Mouse (Mus musculus): ENCODE measurements around the gene Gm49776. TPM values are rescaled to one million over a fixed set of nuclear protein-coding genes. Genes with fewer than 3 reads are reported as not detected.
A peak's percentile ranks its signal among the peaks of the same experiment; 100 is the strongest.

Gene Gm49776
- total RNA-seq (2014; fragmentation: Nextera tagmentation) (2.1 TPM in 1 of 2 replicates, not detected in the other), total RNA-seq (2017) (not detected in 2 replicates)

GRCm38 (mm10) chr16:18258221-18258620, at the start of gene Gm49776:
Gene Gm49776 (minus strand): TSS chr16:18258321.
- no peak for ATAC-seq (replicated peaks; ENCODE audit: poor library complexity, severe bottlenecking)

GRCm38 (mm10) chr16:18289614-18290013, 31.5 kb upstream of the Gm49776 start:
- peak; percentile 16 for ATAC-seq (replicated peaks; ENCODE audit: poor library complexity, severe bottlenecking)

- ATAC-seq (replicated peaks; ENCODE audit: poor library complexity, severe bottlenecking): peak; percentile 91
These were observed 31.0 kb upstream of the Gm49776 start, which contains the start of gene Dgcr8 for GRCm38 (mm10) chr16:18289067-18289588. Gene Dgcr8 (minus strand): TSS chr16:18289246.

GRCm38 (mm10) chr16:18288581-18289061, 30.5 kb upstream of the Gm49776 start:
- peak; percentile 72 for ATAC-seq (replicated peaks; ENCODE audit: poor library complexity, severe bottlenecking)

- no peak for ATAC-seq (replicated peaks; ENCODE audit: poor library complexity, severe bottlenecking)
These were observed 30.0 kb upstream of the Gm49776 start for GRCm38 (mm10) chr16:18288166-18288565.

GRCm38 (mm10) chr16:18275166-18275565, 17.0 kb upstream of the Gm49776 start:
- no peak for ATAC-seq (replicated peaks; ENCODE audit: poor library complexity, severe bottlenecking)

- ATAC-seq (replicated peaks; ENCODE audit: poor library complexity, severe bottlenecking): no peak
These were observed 10.1 kb upstream of the Gm49776 start for GRCm38 (mm10) chr16:18268182-18268581.

GRCm38 (mm10) chr16:18265024-18265423, 6.9 kb upstream of the Gm49776 start:
- no peak for ATAC-seq (replicated peaks; ENCODE audit: poor library complexity, severe bottlenecking)

GRCm38 (mm10) chr16:18253866-18254265, 4.3 kb downstream of the Gm49776 start:
- ATAC-seq (replicated peaks; ENCODE audit: poor library complexity, severe bottlenecking): no peak

- no peak for ATAC-seq (replicated peaks; ENCODE audit: poor library complexity, severe bottlenecking)
These were observed 5.4 kb downstream of the Gm49776 start for GRCm38 (mm10) chr16:18252736-18253135.

- no peak for ATAC-seq (replicated peaks; ENCODE audit: poor library complexity, severe bottlenecking)
These were observed 7.0 kb downstream of the Gm49776 start for GRCm38 (mm10) chr16:18250828-18251790.

GRCm38 (mm10) chr16:18250231-18250630, 7.9 kb downstream of the Gm49776 start:
- ATAC-seq (replicated peaks; ENCODE audit: poor library complexity, severe bottlenecking): no peak

GRCm38 (mm10) chr16:18249364-18249967, 8.7 kb downstream of the Gm49776 start:
- peak; percentile 68 for ATAC-seq (replicated peaks; ENCODE audit: poor library complexity, severe bottlenecking)

- ATAC-seq (replicated peaks; ENCODE audit: poor library complexity, severe bottlenecking): peak; percentile 75
These were observed 9.4 kb downstream of the Gm49776 start, which contains the start of the genes Trmt2a and Ranbp1 for GRCm38 (mm10) chr16:18248433-18249363. Gene Trmt2a (plus strand): TSS chr16:18248679. Gene Ranbp1 (minus strand): TSS chr16:18248732.

GRCm38 (mm10) chr16:18247521-18248399, 10.4 kb downstream of the Gm49776 start:
- 0 out of 2 replicates have a peak, but pooled peaks have one; percentile 5 for ATAC-seq (replicated peaks; ENCODE audit: poor library complexity, severe bottlenecking)

- no peak for ATAC-seq (replicated peaks; ENCODE audit: poor library complexity, severe bottlenecking)
These were observed 16.5 kb downstream of the Gm49776 start for GRCm38 (mm10) chr16:18241581-18241980.

GRCm38 (mm10) chr16:18236676-18237501, 21.2 kb downstream of the Gm49776 start:
- ATAC-seq (replicated peaks; ENCODE audit: poor library complexity, severe bottlenecking): no peak

Data from granulocyte monocyte progenitor cell, adult 5-6 weeks (primary cell).